Mouse (Mus musculus): ENCODE data around the gene Ahcyl2.

DNA sequence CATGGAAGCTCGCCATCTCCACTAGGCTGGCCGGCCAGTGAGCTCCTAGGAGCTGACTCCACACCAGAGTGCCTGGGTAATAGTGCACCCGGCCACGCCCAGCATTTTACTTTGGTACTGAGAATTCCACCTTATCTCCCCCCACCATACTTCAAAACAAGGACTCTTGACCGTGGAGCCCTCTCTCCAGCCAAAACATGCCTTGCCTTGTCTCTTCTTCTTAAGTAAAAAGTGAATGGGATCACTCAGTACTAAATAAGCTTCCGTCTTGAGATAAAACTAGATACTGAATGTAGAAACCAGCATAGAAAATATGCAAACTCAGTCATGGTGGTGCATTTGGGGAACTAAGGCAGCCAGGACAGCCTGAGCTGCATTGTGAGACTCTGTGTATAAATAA is 90.8 kb downstream of the Ahcyl2 start:
- no peak for TF ChIP-seq CTCF (conservative IDR thresholded peaks at IDR 0.05 in 1 of 2, IDR thresholded peaks at IDR 0.05 in 1 of 2; ENCODE audit: low read depth in 2 of 2, low read length in 2 of 2)
- TF ChIP-seq GABPA (IDR thresholded peaks at IDR 0.05; ENCODE audit: insufficient replicate concordance, low read depth, low read length) = no peak
- TF ChIP-seq MEF2A (IDR thresholded peaks at IDR 0.05; ENCODE audit: borderline replicate concordance, low read depth, low read length) = no peak
- no peak for TF ChIP-seq MYC (IDR thresholded peaks at IDR 0.05; ENCODE audit: low read depth, low read length)
- TF ChIP-seq MAX (IDR thresholded peaks at IDR 0.05; ENCODE audit: low read length) = no peak
- TF ChIP-seq POLR2A (IDR thresholded peaks at IDR 0.05; ENCODE audit: low read depth, low read length) = no peak

Measured in CH12.LX (cell line).